Mouse (Mus musculus) midbrain, embryonic 14.5 days (tissue): ENCODE data around the gene Ap2a2. TPM values are rescaled to one million over a fixed set of nuclear protein-coding genes. Genes with fewer than 3 reads are reported as not detected.
A peak's percentile ranks its signal among the peaks of the same experiment; 100 is the strongest.

ENCODE experiments used
- ATAC-seq: fragments of 200-750 bp; cut with Nextera tagmentation; 2 replicates; pipeline ENCODE4 v1.8.0; 2017; ENCODE audit warnings: moderate number of reproducible peaks, moderate library complexity; ENCODE audit not compliant: low FRiP score, low TSS enrichment
- DNase-seq: peaks from one replicate; pipeline ENCODE4 v3.0.0-alpha.2; 2015
- H3K27ac ChIP-seq: fragments of 300-500 bp; sonication (generic); replicated peaks from 2 replicates; pipeline ENCODE4 v1.5.1; 2014; ENCODE audit warnings: mild to moderate bottlenecking, low read depth, low read length, moderate library complexity
- H3K27me3 ChIP-seq: fragments of 300-500 bp; sonication (generic); 2 replicates; pipeline ENCODE4 v1.6.1; 2014; ENCODE audit warnings: low read length, control low read depth, mixed read lengths; ENCODE audit not compliant: control insufficient read depth, insufficient read depth
- H3K36me3 ChIP-seq: fragments of 300-500 bp; sonication (generic); 2 replicates; pipeline ENCODE4 v1.6.1; 2014; ENCODE audit warnings: low read length, control low read depth; ENCODE audit not compliant: control insufficient read depth, insufficient read depth
- H3K4me1 ChIP-seq: fragments of 300-500 bp; sonication (generic); 2 replicates; pipeline ENCODE4 v1.6.1; 2014; ENCODE audit warnings: mild to moderate bottlenecking, antibody characterized with exemption, low read length, control low read depth; ENCODE audit not compliant: control insufficient read depth, insufficient read depth
- H3K4me2 ChIP-seq: fragments of 300-500 bp; sonication (generic); 2 replicates; pipeline ENCODE4 v1.6.1; 2014; ENCODE audit warnings: mild to moderate bottlenecking, low read length, moderate library complexity
- H3K4me3 ChIP-seq: fragments of 300-500 bp; sonication (generic); replicated peaks from 2 replicates; pipeline ENCODE4 v1.5.1; 2014; ENCODE audit warnings: low read depth, low read length
- H3K9ac ChIP-seq: fragments of 300-500 bp; sonication (generic); replicated peaks from 2 replicates; pipeline ENCODE4 v1.6.1; 2014; ENCODE audit warnings: mild to moderate bottlenecking, low read length, moderate library complexity
- H3K9me3 ChIP-seq: fragments of 300-500 bp; sonication (generic); 2 replicates; pipeline ENCODE4 v1.6.1; 2016; ENCODE audit warnings: low read length, control low read depth, mixed read lengths; ENCODE audit not compliant: control insufficient read depth
- WGBS: fragments of 180-500 bp; shearing (Covaris S2); extraction: QIAGEN DNeasy Blood & Tissue Kit; methylation state at CpG from one replicate; pipeline ENCODE4 v1.1.7; 2014; 5-methylcytosine and 5-hydroxymethylcytosine counted together
- microRNA-seq: library from miRNA; unstranded; fragments of <30 nt; microRNA quantifications from one replicate; pipeline ENCODE4, GENCODE M21; 2016
- polyA plus RNA-seq: library from polyadenylated mRNA; unstranded; fragments of >200 nt; fragmentation: Nextera tagmentation; extraction: Ambion mirVana; gene quantifications from 2 replicates; pipeline ENCODE4 v1.2.1, GENCODE M21; 2014

Ap2a2 gene
- polyA plus RNA-seq, 1 experiment from 2014 or later, result 103 TPM

DNA sequence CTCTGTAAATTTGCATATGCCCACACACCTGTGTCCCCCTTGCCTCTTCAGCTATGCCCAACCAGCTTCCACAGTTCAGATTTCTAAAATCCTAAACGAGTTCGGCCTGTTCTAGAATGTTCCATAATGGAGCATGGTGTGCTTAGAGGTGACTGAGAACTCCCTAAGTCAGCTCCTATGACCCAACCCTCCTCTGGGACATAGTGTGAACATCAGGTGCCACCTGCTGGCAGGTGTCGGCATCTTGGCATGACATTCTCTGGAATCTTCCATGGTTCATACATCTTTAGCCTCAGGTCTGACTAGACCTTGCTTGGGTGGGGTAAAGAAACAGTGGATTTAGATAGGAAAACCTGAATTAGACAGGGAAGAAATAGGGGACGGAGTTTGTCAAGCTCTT, 109.0 kb downstream of the Ap2a2 start:
- Histone ChIP-seq H3K4me2 (no peak overlapping the region), H3K27ac (no peak overlapping the region), H3K9ac (no peak overlapping the region), H3K4me3 (no peak overlapping the region), H3K36me3 (no peaks in the 10 kb centered on the region), H3K9me3 (no peaks in the 10 kb centered on the region), H3K4me1 (no peaks in the 10 kb centered on the region), H3K27me3 (no peaks in the 10 kb centered on the region)
- 92% methylated on average over 4 of the region's 4 CpGs for WGBS
- no peak for DNase-seq
- ATAC-seq, result no peak

DNA sequence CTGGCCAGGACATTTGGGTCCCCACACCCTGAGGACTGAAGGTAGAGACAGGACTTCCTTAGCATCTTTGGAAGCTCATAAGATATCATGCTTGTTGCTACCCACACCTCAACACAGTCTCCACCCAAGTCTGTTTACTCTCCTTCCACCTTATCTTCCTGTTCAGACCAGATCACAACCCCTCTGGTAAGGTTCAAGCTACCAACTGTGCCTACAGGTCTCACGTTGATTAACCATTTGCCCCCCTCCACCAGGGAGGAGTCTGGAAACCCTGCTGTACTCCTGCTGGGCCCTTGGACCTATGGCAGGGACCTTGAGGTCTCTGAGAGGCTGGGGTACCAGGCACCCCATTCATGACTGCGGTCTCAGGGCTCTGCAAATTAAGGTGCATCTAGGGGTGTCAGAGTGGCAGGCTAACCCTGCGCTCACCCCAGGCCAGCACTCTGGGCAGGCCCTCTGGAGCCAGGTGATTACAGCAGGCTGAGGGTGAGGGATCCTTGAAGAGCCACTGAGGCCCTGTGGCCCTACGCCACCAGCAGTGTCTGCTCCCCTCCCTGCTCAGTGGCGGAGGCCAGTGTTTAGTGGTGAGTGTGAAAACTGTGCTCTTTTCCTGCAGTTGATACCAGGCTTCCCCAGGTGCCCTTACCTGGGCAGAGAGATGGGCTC, 109.8 kb downstream of the Ap2a2 start:
- H3K9ac ChIP-seq, result no peak overlapping the region
- no peaks in the 10 kb centered on the region for H3K4me1 ChIP-seq
- no peaks in the 10 kb centered on the region for H3K36me3 ChIP-seq
- no peak overlapping the region for H3K4me3 ChIP-seq
- no peaks in the 10 kb centered on the region for H3K27me3 ChIP-seq
- no peak for DNase-seq
- 86% methylated on average over 5 of the region's 5 CpGs for WGBS
- no peak overlapping the region for H3K27ac ChIP-seq
- no peak for ATAC-seq
- no peak overlapping the region for H3K4me2 ChIP-seq
- no peaks in the 10 kb centered on the region for H3K9me3 ChIP-seq

- H3K27me3 ChIP-seq, result no peaks in the 10 kb centered on the region
- no peak overlapping the region for H3K4me3 ChIP-seq
- H3K4me2 ChIP-seq, result no peak overlapping the region
- no peak overlapping the region for H3K9ac ChIP-seq
- ATAC-seq (no peak), DNase-seq (no peak)
- H3K9me3 ChIP-seq, result no peaks in the 10 kb centered on the region
- no peaks in the 10 kb centered on the region for H3K4me1 ChIP-seq
- no peaks in the 10 kb centered on the region for H3K36me3 ChIP-seq
- 80% methylated on average over 4 of the region's 4 CpGs for WGBS
- no peak overlapping the region for H3K27ac ChIP-seq
Observed at GRCm38 (mm10) chr7:141678922-141679321, 116.9 kb downstream of the Ap2a2 start.

Small RNAs within 50 kb of the gene (microRNA-seq; reads per million reads assigned to microRNA genes)
- gene Mir7063, result 2.2 reads per million, percentile 14 among the genes with 10 or more reads in this experiment

Other genes with a start within 250 kb of the Ap2a2 start
- 180 and 207 TPM in 2 replicates for gene Deaf1, start 234.5 kb upstream of the Ap2a2 start, polyA plus RNA-seq
- 38.6 and 48.9 TPM in 2 replicates for gene Tmem80, start 234.4 kb upstream of the Ap2a2 start, polyA plus RNA-seq
- gene Eps8l2, start 223.3 kb upstream of the Ap2a2 start, polyA plus RNA-seq, result 0.19 and 0.50 TPM in 2 replicates
- gene Taldo1, start 170.0 kb upstream of the Ap2a2 start, polyA plus RNA-seq, result 312 and 318 TPM in 2 replicates
- 48.3 and 49.3 TPM in 2 replicates for gene Gatd1, start 148.0 kb upstream of the Ap2a2 start, polyA plus RNA-seq
- 25.7 and 79.2 TPM in 2 replicates for gene Cend1, start 132.7 kb upstream of the Ap2a2 start, polyA plus RNA-seq
- 82.9 and 84.3 TPM in 2 replicates for gene Slc25a22, start 124.3 kb upstream of the Ap2a2 start, polyA plus RNA-seq
- gene Pidd1, start 118.1 kb upstream of the Ap2a2 start, polyA plus RNA-seq, result 2.3 and 3.6 TPM in 2 replicates
- 772 and 804 TPM in 2 replicates for gene Rplp2, start 114.8 kb upstream of the Ap2a2 start, polyA plus RNA-seq
- gene Pnpla2, start 107.0 kb upstream of the Ap2a2 start, polyA plus RNA-seq, result 15.8 and 15.9 TPM in 2 replicates
- gene Cracr2b, start 101.1 kb upstream of the Ap2a2 start, polyA plus RNA-seq, result 3.8 and 4.6 TPM in 2 replicates
- gene Cd151, start 94.8 kb upstream of the Ap2a2 start, polyA plus RNA-seq, result 43.8 and 44.1 TPM in 2 replicates
- gene Polr2l, start 87.0 kb upstream of the Ap2a2 start, polyA plus RNA-seq, result 75.1 and 93.3 TPM in 2 replicates
- 35.2 and 36.4 TPM in 2 replicates for gene Tspan4, start 86.9 kb upstream of the Ap2a2 start, polyA plus RNA-seq
- gene Chid1, start 22.3 kb upstream of the Ap2a2 start, polyA plus RNA-seq, result 37.9 and 40.2 TPM in 2 replicates
- gene Muc6, start 93.1 kb downstream of the Ap2a2 start, polyA plus RNA-seq, result 0.15 and 0.29 TPM in 2 replicates
- gene Muc2, start 128.2 kb downstream of the Ap2a2 start, polyA plus RNA-seq, result 0.18 and 0.46 TPM in 2 replicates
- gene Muc5ac, start 226.8 kb downstream of the Ap2a2 start, polyA plus RNA-seq, result not detected in 2 replicates